Mouse (Mus musculus) myocyte (in vitro differentiated cells): ENCODE results near the gene Mast4. TPM values are rescaled to one million over a fixed set of nuclear protein-coding genes. Genes with fewer than 3 reads are reported as not detected.
A peak's percentile ranks its signal among the peaks of the same experiment; 100 is the strongest.

Source experiments
- H3K27me3 ChIP-seq: one replicate; pipeline ENCODE4 v1.6.1; 2011; ENCODE audit not compliant: control insufficient read depth, insufficient read depth, insufficient read length
- H3K36me3 ChIP-seq: one replicate; pipeline ENCODE4 v1.6.1; 2011; ENCODE audit not compliant: control insufficient read depth, insufficient read depth
- H3K4me2 ChIP-seq: one replicate; pipeline ENCODE4 v1.6.1; 2011; ENCODE audit warnings: low read depth, control low read depth
- H3K4me3 ChIP-seq: one replicate; pipeline ENCODE4 v1.5.1; 2011; ENCODE audit warnings: mild to moderate bottlenecking, control low read depth, moderate library complexity
- H3K79me2 ChIP-seq: one replicate; pipeline ENCODE4 v1.6.1; 2011; ENCODE audit not compliant: control insufficient read depth, insufficient read depth
- H3ac ChIP-seq: one replicate; pipeline ENCODE4 v1.6.1; 2011; ENCODE audit not compliant: control insufficient read depth, insufficient read length
- CEBPB ChIP-seq: IDR thresholded peaks from 2 replicates; pipeline ENCODE4 v1.6.1; 2011; ENCODE audit warnings: mild to moderate bottlenecking, moderate library complexity; ENCODE audit not compliant: poor library complexity, insufficient read depth, severe bottlenecking
- E2F4 ChIP-seq: IDR thresholded peaks from one replicate; pipeline ENCODE4 v1.6.1; 2011; ENCODE audit warnings: mild to moderate bottlenecking, control low read depth, moderate library complexity; ENCODE audit not compliant: insufficient read depth
- MAX ChIP-seq: IDR thresholded peaks from one replicate; pipeline ENCODE4 v1.6.1; 2011; ENCODE audit warnings: low read depth, mild to moderate bottlenecking, control low read depth
- MYOD1 ChIP-seq, 3 experiments: IDR thresholded peaks; one replicate each; pipeline ENCODE4 v1.6.1; 2011; ENCODE audit warnings: control low read depth in 2 of 3, low read depth in 2 of 3, mild to moderate bottlenecking in 2 of 3, moderate library complexity in 1 of 3; ENCODE audit not compliant: insufficient read length in 2 of 3, control insufficient read depth in 1 of 3
- MYOG ChIP-seq, 3 experiments: IDR thresholded peaks; one replicate each; pipeline ENCODE4 v1.6.1; 2011; ENCODE audit warnings: control low read depth in 2 of 3, low read depth in 2 of 3, mild to moderate bottlenecking in 2 of 3; ENCODE audit not compliant: insufficient read length in 2 of 3, control insufficient read depth in 1 of 3, insufficient read depth in 1 of 3
- POLR2AphosphoS2 ChIP-seq: IDR thresholded peaks from one replicate; pipeline ENCODE4 v1.6.1; 2011; ENCODE audit warnings: low read depth, control low read depth; ENCODE audit not compliant: insufficient read length
- REST ChIP-seq: IDR thresholded peaks from one replicate; pipeline ENCODE4 v1.6.1; 2011; ENCODE audit warnings: mild to moderate bottlenecking, control low read depth, moderate library complexity; ENCODE audit not compliant: insufficient read depth, insufficient read length
- SRF ChIP-seq: IDR thresholded peaks from one replicate; pipeline ENCODE4 v1.6.1; 2011; ENCODE audit warnings: low read depth; ENCODE audit not compliant: control insufficient read depth, insufficient read length
- TCF12 ChIP-seq: IDR thresholded peaks from one replicate; pipeline ENCODE4 v1.6.1; 2011; ENCODE audit warnings: mild to moderate bottlenecking, control low read depth; ENCODE audit not compliant: poor library complexity, insufficient read depth, severe bottlenecking
- TCF3 ChIP-seq: IDR thresholded peaks from one replicate; pipeline ENCODE4 v1.6.1; 2011; ENCODE audit warnings: low read depth, control low read depth; ENCODE audit not compliant: insufficient read length
- USF1 ChIP-seq: IDR thresholded peaks from one replicate; pipeline ENCODE4 v1.6.1; 2011; ENCODE audit warnings: low read depth, mild to moderate bottlenecking, control low read depth, moderate library complexity
- polyA plus RNA-seq: library from polyadenylated mRNA; unstranded; fragments of >200 nt; fragmentation: generic; extraction: Trizol; gene quantifications from one replicate; pipeline ENCODE4 v1.2.1, GENCODE M21; 2012; ENCODE audit warnings: missing spikeins

Mast4 gene
- polyA plus RNA-seq, 1 experiment: 15.0 TPM

DNA sequence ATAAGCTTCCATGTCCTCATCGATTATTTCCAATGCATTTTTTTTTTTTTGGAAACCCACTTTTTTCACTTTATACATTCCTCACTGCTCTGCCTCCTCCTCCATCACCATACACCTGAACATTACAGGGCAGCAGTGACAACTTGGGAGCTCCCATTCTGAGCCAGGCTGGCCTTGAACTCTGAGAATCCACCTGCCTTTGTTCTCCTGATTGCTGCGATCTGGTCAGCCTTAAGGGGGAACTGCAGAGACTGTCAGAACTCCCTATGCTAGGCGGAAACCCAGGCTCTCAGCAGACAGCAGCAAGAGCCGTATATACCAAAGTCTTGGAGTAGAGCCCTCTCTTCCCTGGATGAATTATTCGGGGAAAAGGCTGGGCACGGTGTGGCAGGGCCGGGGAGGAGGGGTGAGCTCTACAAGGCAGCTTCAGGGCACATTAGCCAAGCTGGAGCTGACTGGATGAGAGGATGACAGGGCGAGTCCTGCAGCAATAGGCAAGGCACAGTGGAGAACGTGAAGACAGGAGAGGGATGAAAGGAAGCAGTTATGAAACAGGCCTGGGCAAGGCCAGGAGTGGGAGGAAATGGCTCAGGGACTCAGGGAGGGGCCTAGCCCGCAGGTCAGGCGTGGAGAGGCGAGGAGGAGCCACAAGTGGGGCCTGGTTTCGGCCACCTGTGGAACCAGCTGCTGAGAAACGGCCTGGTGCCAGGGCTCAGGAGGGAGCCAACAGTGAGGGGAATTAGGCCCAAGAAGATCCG is 435.7 kb downstream of the Mast4 start:
- Histone ChIP-seq H3ac (no peak overlapping the region), H3K27me3 (no peaks in the 10 kb centered on the region), H3K79me2 (peaks cover 77% of the 10 kb centered on the region), H3K4me3 (peak overlapping the region; percentile 14), H3K4me2 (peak overlapping the region; percentile 97), H3K36me3 (no peaks in the 10 kb centered on the region)
- TF ChIP-seq TCF12 (peak; percentile 64), CEBPB (no peak), TCF3 (peak; percentile 49), MYOG (IDR thresholded peaks at IDR 0.05; ENCODE audit: control insufficient read depth in 1 of 3, insufficient read depth in 1 of 3, insufficient read length in 2 of 3, low read depth in 2 of 3) (peak in 2 of 3 experiments; percentile 77 to 97), MAX (no peak), MYOD1 (IDR thresholded peaks at IDR 0.05; ENCODE audit: control insufficient read depth in 1 of 3, insufficient read length in 2 of 3, low read depth in 2 of 3) (peak in 2 of 3 experiments; percentile 79 to 91)

DNA sequence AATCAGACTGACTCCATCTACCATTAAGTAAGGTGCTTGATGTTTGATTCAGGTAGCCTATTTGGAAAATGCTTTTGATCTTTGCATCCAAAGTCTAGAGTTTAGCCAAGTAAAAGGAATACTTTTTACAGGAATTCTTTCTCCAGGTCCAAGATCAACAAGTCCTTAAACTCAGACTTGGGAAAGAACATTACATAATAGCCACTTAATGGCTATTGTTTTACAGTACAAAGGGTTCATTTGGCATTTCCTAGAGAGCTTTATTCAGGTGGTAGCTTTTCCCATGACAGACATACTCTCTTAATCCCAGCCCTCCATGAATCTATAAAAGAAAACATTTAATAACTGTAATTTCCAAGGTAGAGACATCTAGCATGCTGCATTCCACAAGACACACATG is 438.0 kb downstream of the Mast4 start:
- Histone ChIP-seq H3K4me2 (peak overlapping the region; percentile 65), H3K4me3 (no peak overlapping the region), H3K27me3 (no peaks in the 10 kb centered on the region), H3K79me2 (peaks cover 77% of the 10 kb centered on the region), H3K36me3 (no peaks in the 10 kb centered on the region), H3ac (no peak overlapping the region)
- no peak for TF ChIP-seq REST
- TF ChIP-seq TCF12: no peak
- TF ChIP-seq MAX: no peak
- TF ChIP-seq POLR2AphosphoS2: no peak
- no peak for TF ChIP-seq MYOD1 (IDR thresholded peaks at IDR 0.05; ENCODE audit: control insufficient read depth in 1 of 3, insufficient read length in 2 of 3, low read depth in 2 of 3)
- TF ChIP-seq MYOG (IDR thresholded peaks at IDR 0.05; ENCODE audit: control insufficient read depth in 1 of 3, insufficient read depth in 1 of 3, insufficient read length in 2 of 3, low read depth in 2 of 3): no peak
- TF ChIP-seq SRF: no peak

DNA sequence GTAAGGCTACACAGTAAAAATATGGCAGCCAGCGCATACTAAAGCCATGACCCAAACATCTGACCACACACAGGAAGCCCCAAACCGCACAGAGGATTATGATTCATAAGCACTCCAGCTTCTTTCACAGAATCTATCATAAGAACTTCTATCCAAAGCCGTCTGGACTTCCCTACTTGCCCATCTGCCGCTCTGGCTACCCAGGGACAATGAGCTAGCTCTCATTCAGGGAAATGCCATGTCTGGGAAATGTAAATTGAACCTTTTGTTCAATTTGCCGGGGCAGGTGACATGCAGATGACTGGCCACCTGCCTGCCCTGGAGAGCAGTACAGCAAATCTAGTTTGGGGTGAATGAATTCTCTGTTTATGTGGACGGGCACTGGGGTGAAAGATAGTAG is 438.4 kb downstream of the Mast4 start:
- no peaks in the 10 kb centered on the region for H3K36me3 ChIP-seq
- TF ChIP-seq USF1 (no peak), E2F4 (no peak), MYOD1 (IDR thresholded peaks at IDR 0.05; ENCODE audit: control insufficient read depth in 1 of 3, insufficient read length in 2 of 3, low read depth in 2 of 3) (peak in 2 of 3 experiments; percentile 49 to 76)
- H3K27me3 ChIP-seq: no peaks in the 10 kb centered on the region
- peaks cover 76% of the 10 kb centered on the region for H3K79me2 ChIP-seq
- H3ac ChIP-seq: no peak overlapping the region
- H3K4me2 ChIP-seq: peak overlapping the region; percentile 70
- H3K4me3 ChIP-seq: no peak overlapping the region

DNA sequence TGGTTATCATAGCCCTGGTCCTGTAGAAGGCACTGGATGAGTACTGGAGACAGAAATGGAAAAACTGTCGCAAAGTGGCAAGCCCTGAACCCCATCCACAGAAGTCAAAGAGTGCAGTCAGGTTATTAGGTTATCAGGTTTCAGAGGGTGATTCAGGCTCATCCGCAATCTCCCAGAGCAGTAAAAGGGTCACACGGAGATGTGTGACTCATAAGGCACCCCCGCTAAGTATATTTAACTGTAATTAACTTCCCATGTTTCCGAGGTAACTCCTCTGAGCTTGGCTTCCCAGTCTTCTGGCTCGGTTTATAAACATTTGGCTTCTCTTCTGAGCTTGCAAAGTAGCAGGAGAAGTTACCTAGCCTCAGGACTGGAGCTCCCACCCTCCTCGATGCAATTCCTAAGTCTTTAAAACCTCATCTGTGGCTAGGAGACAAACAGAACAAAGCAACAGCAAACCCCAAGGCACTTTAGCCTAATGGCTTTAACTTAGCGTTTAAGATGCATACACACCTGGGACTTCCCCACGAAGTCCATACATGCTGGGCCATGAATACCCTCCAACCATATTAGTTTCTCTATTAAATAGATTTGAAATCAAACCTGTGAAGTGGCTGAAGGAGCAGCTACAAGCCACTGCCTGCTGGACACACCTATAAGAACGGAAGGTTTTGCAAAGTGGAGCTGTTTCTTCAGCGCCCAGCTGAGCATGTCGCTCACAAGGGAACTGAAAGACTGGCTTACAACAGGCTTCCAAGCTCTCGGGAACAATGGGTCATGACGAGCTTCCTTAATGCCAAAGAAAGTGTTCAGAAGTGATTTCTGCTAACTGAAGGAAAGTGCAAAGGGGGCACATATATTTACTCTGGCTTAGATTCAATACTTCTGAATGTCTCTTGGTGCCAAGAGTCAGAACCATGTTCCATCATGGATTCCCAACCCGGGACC is 439.7 kb downstream of the Mast4 start:
- no peaks in the 10 kb centered on the region for H3K36me3 ChIP-seq
- H3K4me2 ChIP-seq: peak overlapping the region; percentile 70
- no peak overlapping the region for H3K4me3 ChIP-seq
- H3K79me2 ChIP-seq: peaks cover 81% of the 10 kb centered on the region
- H3ac ChIP-seq: no peak overlapping the region
- no peaks in the 10 kb centered on the region for H3K27me3 ChIP-seq
- TF ChIP-seq CEBPB (0 out of 2 replicates have a peak, but pooled peaks have one; percentile 38), SRF (no peak)

DNA sequence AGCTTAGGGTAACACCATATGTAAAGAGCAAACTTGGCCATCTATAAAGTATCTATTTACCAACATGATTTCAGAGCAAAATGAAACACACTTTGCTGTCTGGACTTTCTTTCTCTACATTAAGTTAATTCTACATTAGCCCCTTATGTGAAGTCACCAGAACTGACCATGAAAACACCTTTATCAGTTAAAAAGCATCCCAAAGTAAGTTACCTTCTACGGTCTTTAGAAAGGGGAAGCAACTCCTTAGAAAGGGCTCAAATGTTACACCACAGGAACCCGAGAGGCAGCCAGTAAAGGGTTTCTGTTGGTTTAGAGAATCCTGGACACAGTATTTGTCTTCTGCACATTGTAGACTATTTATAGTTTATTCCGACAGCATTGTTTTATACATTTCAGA is 441.5 kb downstream of the Mast4 start:
- no peak overlapping the region for H3ac ChIP-seq
- H3K36me3 ChIP-seq: no peaks in the 10 kb centered on the region
- no peak overlapping the region for H3K4me3 ChIP-seq
- no peaks in the 10 kb centered on the region for H3K27me3 ChIP-seq
- H3K79me2 ChIP-seq: peaks cover 89% of the 10 kb centered on the region
- H3K4me2 ChIP-seq: no peak overlapping the region
- no peak for TF ChIP-seq REST
- TF ChIP-seq POLR2AphosphoS2: no peak
- TF ChIP-seq TCF3: no peak
- TF ChIP-seq MYOD1 (IDR thresholded peaks at IDR 0.05; ENCODE audit: control insufficient read depth in 1 of 3, insufficient read length in 2 of 3, low read depth in 2 of 3): no peak
